Mouse (Mus musculus): ENCODE data around the gene Dtx3l. TPM values are rescaled to one million over a fixed set of nuclear protein-coding genes. Genes with fewer than 3 reads are reported as not detected.

Gene Dtx3l
- polyA plus RNA-seq, 1 experiment: 12.9 TPM

GRCm38 (mm10) chr16:35933181-35933580, 5.8 kb downstream of the Dtx3l start:
- no peaks in the 10 kb centered on the region; the same call in 1 of the 2 replicates for H3K4me1 ChIP-seq (ENCODE audit: control insufficient read depth, insufficient read depth, low read length)
- TF ChIP-seq POLR2A (IDR thresholded peaks at IDR 0.05; ENCODE audit: low read depth, low read length): no peak
- no peak for TF ChIP-seq CTCF (IDR thresholded peaks at IDR 0.05; ENCODE audit: borderline replicate concordance, insufficient read depth, low read length)
- H3K4me3 ChIP-seq (ENCODE audit: insufficient read depth, low read length): no peak overlapping the region
- no peak overlapping the region for H3K27ac ChIP-seq (ENCODE audit: insufficient read depth, low read length)

GRCm38 (mm10) chr16:35932179-35933055, 6.5 kb downstream of the Dtx3l start:
- Histone ChIP-seq H3K4me3 (ENCODE audit: insufficient read depth, low read length) (no peak overlapping the region), H3K27ac (ENCODE audit: insufficient read depth, low read length) (no peak overlapping the region), H3K4me1 (ENCODE audit: control insufficient read depth, insufficient read depth, low read length) (no peaks in the 10 kb centered on the region; the same call in 1 of the 2 replicates)
- TF ChIP-seq POLR2A (IDR thresholded peaks at IDR 0.05; ENCODE audit: low read depth, low read length) (no peak), CTCF (IDR thresholded peaks at IDR 0.05; ENCODE audit: borderline replicate concordance, insufficient read depth, low read length) (no peak)

GRCm38 (mm10) chr16:35924341-35924740, 14.6 kb downstream of the Dtx3l start:
- Histone ChIP-seq H3K4me1 (ENCODE audit: control insufficient read depth, insufficient read depth, low read length) (no peaks in the 10 kb centered on the region), H3K4me3 (ENCODE audit: insufficient read depth, low read length) (no peak overlapping the region), H3K27ac (ENCODE audit: insufficient read depth, low read length) (no peak overlapping the region)
- TF ChIP-seq CTCF (IDR thresholded peaks at IDR 0.05; ENCODE audit: borderline replicate concordance, insufficient read depth, low read length) (no peak), POLR2A (IDR thresholded peaks at IDR 0.05; ENCODE audit: low read depth, low read length) (no peak)

GRCm38 (mm10) chr16:35923546-35924198, 15.3 kb downstream of the Dtx3l start:
- H3K4me1 ChIP-seq (ENCODE audit: control insufficient read depth, insufficient read depth, low read length): no peaks in the 10 kb centered on the region
- H3K27ac ChIP-seq (ENCODE audit: insufficient read depth, low read length): no peak overlapping the region
- no peak for TF ChIP-seq POLR2A (IDR thresholded peaks at IDR 0.05; ENCODE audit: low read depth, low read length)
- TF ChIP-seq CTCF (IDR thresholded peaks at IDR 0.05; ENCODE audit: borderline replicate concordance, insufficient read depth, low read length): no peak
- H3K4me3 ChIP-seq (ENCODE audit: insufficient read depth, low read length): no peak overlapping the region

- Histone ChIP-seq H3K4me3 (ENCODE audit: insufficient read depth, low read length) (no peak overlapping the region), H3K4me1 (ENCODE audit: control insufficient read depth, insufficient read depth, low read length) (no peaks in the 10 kb centered on the region), H3K27ac (ENCODE audit: insufficient read depth, low read length) (no peak overlapping the region)
- TF ChIP-seq POLR2A (IDR thresholded peaks at IDR 0.05; ENCODE audit: low read depth, low read length) (no peak), CTCF (IDR thresholded peaks at IDR 0.05; ENCODE audit: borderline replicate concordance, insufficient read depth, low read length) (no peak)
Measured at GRCm38 (mm10) chr16:35922301-35922895, 16.6 kb downstream of the Dtx3l start.

GRCm38 (mm10) chr16:35921676-35922235, 17.2 kb downstream of the Dtx3l start:
- TF ChIP-seq CTCF (IDR thresholded peaks at IDR 0.05; ENCODE audit: borderline replicate concordance, insufficient read depth, low read length) (no peak), POLR2A (IDR thresholded peaks at IDR 0.05; ENCODE audit: low read depth, low read length) (no peak)
- H3K4me1 ChIP-seq (ENCODE audit: control insufficient read depth, insufficient read depth, low read length): no peaks in the 10 kb centered on the region
- H3K4me3 ChIP-seq (ENCODE audit: insufficient read depth, low read length): no peak overlapping the region
- H3K27ac ChIP-seq (ENCODE audit: insufficient read depth, low read length): no peak overlapping the region

GRCm38 (mm10) chr16:35918721-35919543, 20.0 kb downstream of the Dtx3l start:
- no peaks in the 10 kb centered on the region for H3K4me1 ChIP-seq (ENCODE audit: control insufficient read depth, insufficient read depth, low read length)
- no peak overlapping the region for H3K4me3 ChIP-seq (ENCODE audit: insufficient read depth, low read length)
- no peak overlapping the region for H3K27ac ChIP-seq (ENCODE audit: insufficient read depth, low read length)
- TF ChIP-seq POLR2A (IDR thresholded peaks at IDR 0.05; ENCODE audit: low read depth, low read length) (no peak), CTCF (IDR thresholded peaks at IDR 0.05; ENCODE audit: borderline replicate concordance, insufficient read depth, low read length) (no peak)

- no peak overlapping the region for H3K27ac ChIP-seq (ENCODE audit: insufficient read depth, low read length)
- TF ChIP-seq POLR2A (IDR thresholded peaks at IDR 0.05; ENCODE audit: low read depth, low read length): no peak
- no peak for TF ChIP-seq CTCF (IDR thresholded peaks at IDR 0.05; ENCODE audit: borderline replicate concordance, insufficient read depth, low read length)
- no peaks in the 10 kb centered on the region for H3K4me1 ChIP-seq (ENCODE audit: control insufficient read depth, insufficient read depth, low read length)
- H3K4me3 ChIP-seq (ENCODE audit: insufficient read depth, low read length): no peak overlapping the region
Measured at GRCm38 (mm10) chr16:35914301-35914700, 24.6 kb downstream of the Dtx3l start.

GRCm38 (mm10) chr16:35913526-35913925, 25.4 kb downstream of the Dtx3l start:
- Histone ChIP-seq H3K4me1 (ENCODE audit: control insufficient read depth, insufficient read depth, low read length) (no peaks in the 10 kb centered on the region), H3K4me3 (ENCODE audit: insufficient read depth, low read length) (no peak overlapping the region), H3K27ac (ENCODE audit: insufficient read depth, low read length) (no peak overlapping the region)
- no peak for TF ChIP-seq POLR2A (IDR thresholded peaks at IDR 0.05; ENCODE audit: low read depth, low read length)
- TF ChIP-seq CTCF (IDR thresholded peaks at IDR 0.05; ENCODE audit: borderline replicate concordance, insufficient read depth, low read length): no peak

Data from embryonic fibroblast, embryonic 13.5 days (primary cell).